Comparison of ENCODE assay signal across 28 mouse cellular contexts in the genomic region with DNA sequence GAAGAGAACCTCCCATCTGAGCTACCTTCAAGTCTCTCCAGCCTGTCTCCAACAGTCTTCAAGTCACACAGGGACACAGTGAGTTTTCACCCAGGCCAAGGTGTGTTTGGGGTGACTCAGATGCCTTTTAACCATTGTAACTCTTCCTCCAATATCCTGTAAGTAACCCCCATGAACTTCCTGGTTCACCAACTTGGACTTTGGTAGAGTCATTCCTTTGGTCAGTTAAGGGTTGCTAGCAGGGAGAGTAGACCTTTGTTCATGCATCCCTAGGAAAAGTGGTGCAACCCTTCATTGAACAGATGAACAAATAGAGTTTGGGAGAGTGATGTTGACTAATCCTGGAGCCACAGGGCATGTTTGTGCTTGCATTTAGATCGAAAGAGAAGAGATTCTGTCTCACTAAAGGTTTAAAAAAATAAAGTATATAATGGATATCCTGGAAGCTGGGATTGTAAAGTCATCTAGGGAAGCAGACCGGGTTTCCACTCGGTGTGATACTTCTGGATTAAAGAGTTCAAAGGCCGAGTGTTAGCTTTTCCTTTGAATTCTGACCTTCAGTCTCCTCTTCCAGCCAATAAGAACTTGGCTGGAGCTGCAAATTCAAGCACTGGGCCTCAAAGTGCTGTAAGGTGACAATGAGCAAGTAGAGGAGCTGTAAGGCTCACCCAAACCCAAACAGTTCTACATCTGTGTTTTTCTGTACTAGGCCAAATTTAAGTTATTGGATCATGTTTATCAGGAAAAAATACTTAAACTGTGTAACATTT. TPM values are rescaled to one million over a fixed set of nuclear protein-coding genes. Genes with fewer than 3 reads are reported as not detected.
A peak's percentile ranks its signal among the peaks of the same experiment; 100 is the strongest.
DNase-seq lines count a peak whose midpoint lies in the region; ATAC-seq and TF ChIP-seq lines count a peak whose summit lies in the region.
"Had no signal": no experiment of that assay in that cellular context is flagged by ENCODE, and none has a peak within 500 bp of the region (broad histone marks: within the 10 kb centered on the region; RNA-seq: fewer than 3 reads in every experiment).

No protein-coding gene starts in this region.

- WGBS in liver, embryonic 12.5 days (ENCODE audit: insufficient replicate concordance): 59% methylated on average over 4 of the region's 4 CpGs
- WGBS in liver, postnatal 0 days (ENCODE audit: insufficient replicate concordance): 51% methylated on average over 4 of the region's 4 CpGs
- 83% methylated on average over 4 of the region's 4 CpGs for WGBS in hindbrain, embryonic 16.5 days

- H3K36me3 ChIP-seq in liver, embryonic 12.5 days: peaks cover 6% of the 10 kb centered on the region; the same call in 1 of the 2 replicates
- H3K36me3 ChIP-seq in liver, postnatal 0 days (replicated peaks; ENCODE audit: insufficient read depth, low read length): peaks cover 13% of the 10 kb centered on the region
- H3K36me3 ChIP-seq in hindbrain, embryonic 16.5 days (ENCODE audit: control insufficient read depth, insufficient read depth, low read length): no peaks in the 10 kb centered on the region
- H3K36me3 ChIP-seq: G1E; heart, embryonic 10.5 days; heart, embryonic 15.5 days; limb, embryonic 13.5 days; midbrain, embryonic 10.5 days had no signal

- no peaks in the 10 kb centered on the region for H3K9me3 ChIP-seq in liver, embryonic 12.5 days (replicated peaks)
- H3K9me3 ChIP-seq in liver, postnatal 0 days (ENCODE audit: low read length): no peaks in the 10 kb centered on the region
- H3K9me3 ChIP-seq in hindbrain, embryonic 16.5 days (ENCODE audit: control insufficient read depth, low read length): no peaks in the 10 kb centered on the region
- H3K9me3 ChIP-seq: heart, embryonic 10.5 days; heart, embryonic 15.5 days; limb, embryonic 13.5 days; midbrain, embryonic 10.5 days; neural tube, embryonic 12.5 days had no signal

- TF ChIP-seq EP300 in liver, postnatal 0 days (IDR thresholded peaks at IDR 0.05; ENCODE audit: low read depth): peak; percentile 66; the same call in 1 of the 2 replicates

- H3K27ac ChIP-seq in liver, embryonic 12.5 days: peak overlapping the region; percentile 58; the same call in 1 of the 2 replicates
- H3K27ac ChIP-seq in liver, postnatal 0 days (ENCODE audit: low read depth): peak overlapping the region; percentile 74
- H3K27ac ChIP-seq in hindbrain, embryonic 16.5 days (ENCODE audit: low read depth, low read length): no peak overlapping the region
- H3K27ac ChIP-seq: heart, embryonic 10.5 days; heart, embryonic 15.5 days; left cerebral cortex, adult 2 months; limb, embryonic 13.5 days; midbrain, embryonic 10.5 days; neural tube, embryonic 12.5 days had no signal

- H3K4me3 ChIP-seq in liver, embryonic 12.5 days: no peak overlapping the region
- no peak overlapping the region for H3K4me3 ChIP-seq in liver, postnatal 0 days (ENCODE audit: low read depth, low read length)
- H3K4me3 ChIP-seq in hindbrain, embryonic 16.5 days (ENCODE audit: low read length): no peak overlapping the region
- H3K4me3 ChIP-seq: erythroblast, embryonic 14.5 days; heart, embryonic 10.5 days; heart, embryonic 15.5 days; left cerebral cortex, adult 2 months; limb, embryonic 13.5 days; midbrain, embryonic 10.5 days; myocyte; neural tube, embryonic 12.5 days had no signal

- H3K4me2 ChIP-seq in liver, embryonic 12.5 days: no peak overlapping the region
- H3K4me2 ChIP-seq in liver, postnatal 0 days (ENCODE audit: low read depth, low read length): no peak overlapping the region
- no peak overlapping the region for H3K4me2 ChIP-seq in hindbrain, embryonic 16.5 days (ENCODE audit: low read length)
- H3K4me2 ChIP-seq: heart, embryonic 15.5 days; limb, embryonic 13.5 days; lung, embryonic 14.5 days; neural tube, embryonic 12.5 days had no signal

- no peak overlapping the region for H3K9ac ChIP-seq in liver, embryonic 12.5 days
- H3K9ac ChIP-seq in liver, postnatal 0 days (replicated peaks): no peak overlapping the region
- no peak overlapping the region for H3K9ac ChIP-seq in hindbrain, embryonic 16.5 days (ENCODE audit: low read depth, low read length)
- H3K9ac ChIP-seq: heart, embryonic 15.5 days; limb, embryonic 13.5 days; lung, embryonic 14.5 days; neural tube, embryonic 12.5 days had no signal

- no peaks in the 10 kb centered on the region for H3K27me3 ChIP-seq in liver, embryonic 12.5 days (replicated peaks)
- H3K27me3 ChIP-seq in liver, postnatal 0 days (ENCODE audit: insufficient read depth, low read length): no peaks in the 10 kb centered on the region
- no peaks in the 10 kb centered on the region for H3K27me3 ChIP-seq in hindbrain, embryonic 16.5 days (replicated peaks; ENCODE audit: control insufficient read depth, insufficient read depth, low read length)
- H3K27me3 ChIP-seq: heart, embryonic 15.5 days; limb, embryonic 13.5 days; neural tube, embryonic 12.5 days had no signal

- peaks cover 7% of the 10 kb centered on the region for H3K4me1 ChIP-seq in liver, embryonic 12.5 days
- peaks cover 27% of the 10 kb centered on the region for H3K4me1 ChIP-seq in liver, postnatal 0 days (ENCODE audit: insufficient read depth)
- peaks cover 3% of the 10 kb centered on the region; the same call in 1 of the 2 replicates for H3K4me1 ChIP-seq in hindbrain, embryonic 16.5 days (ENCODE audit: control insufficient read depth, insufficient read depth, low read depth, low read length)

- peak; percentile 54; the same call in 1 of the 2 replicates for ATAC-seq in liver, embryonic 12.5 days
- ATAC-seq in liver, postnatal 0 days: peak; percentile 92
- no peak for ATAC-seq in hindbrain, embryonic 16.5 days

- TF ChIP-seq CTCF in liver, postnatal 0 days (IDR thresholded peaks at IDR 0.05; ENCODE audit: low read depth): no peak

- peak; percentile 53 for DNase-seq in heart, adult 11 months
- DNase-seq in heart, adult 8-10 months (ENCODE audit: low spot score): no peak
- DNase-seq in kidney, adult 9 months: peak; percentile 76
- DNase-seq in kidney, postnatal 4 days: no peak
- DNase-seq in liver, postnatal 0 days: no peak
- no peak for DNase-seq in urinary bladder, adult 2 months (ENCODE audit: low spot score)
- DNase-seq: adrenal gland, adult 8-10 months; cerebellum, adult 2 months; cerebellum, postnatal 14 days; gastrocnemius, postnatal 10 days; lung, embryonic 14.5 days; lung, postnatal 14 days; right cerebral cortex, adult 18-20 months; spleen, adult 18-20 months; thymus, adult 18-20 months; thymus, postnatal 36 days had no signal

RNA-seq across cellular contexts. Expression of a gene that starts 8.7 kb away (rescaled TPM):
- total RNA-seq in heart, adult 8-10 months (2022): 1 to 10 TPM; 2.3 to 4.4 (median 3.6) TPM
- polyA plus RNA-seq in liver, embryonic 12.5 days (2016; fragmentation: Nextera tagmentation; extraction: Ambion mirVana): 4.3 and 4.9 TPM in 2 replicates
- 24.0 and 28.3 TPM in 2 replicates for polyA plus RNA-seq in liver, postnatal 0 days (2015; fragmentation: Nextera tagmentation; extraction: Ambion mirVana)
- polyA plus RNA-seq in urinary bladder, adult 2 months (2012; rRNA removed): 20.3 and 24.0 TPM in 2 replicates
- 4.0 and 4.3 TPM in 2 replicates for polyA plus RNA-seq in hindbrain, embryonic 16.5 days (2015; fragmentation: Nextera tagmentation; extraction: Ambion mirVana)
- polyA plus RNA-seq: G1E had no signal

RNA-seq across cellular contexts. Expression of a gene that starts 9.3 kb away (rescaled TPM):
- 10 to 100 TPM; 14.5 to 24.1 (median 18.5) TPM for total RNA-seq in heart, adult 8-10 months (2022)
- polyA plus RNA-seq in liver, embryonic 12.5 days (2016; fragmentation: Nextera tagmentation; extraction: Ambion mirVana): 19.1 and 21.4 TPM in 2 replicates
- polyA plus RNA-seq in liver, postnatal 0 days (2015; fragmentation: Nextera tagmentation; extraction: Ambion mirVana): 31.7 and 38.3 TPM in 2 replicates
- 2.3 and 2.6 TPM in 2 replicates for polyA plus RNA-seq in urinary bladder, adult 2 months (2012; rRNA removed)
- 28.0 and 29.9 TPM in 2 replicates for polyA plus RNA-seq in hindbrain, embryonic 16.5 days (2015; fragmentation: Nextera tagmentation; extraction: Ambion mirVana)
- total RNA-seq: megakaryocyte progenitor cell, adult 5-6 weeks had no signal
- polyA plus RNA-seq: erythroblast, embryonic 14.5 days; G1E had no signal

Comparison
In these comparisons a context has a peak if more than half of its experiments do, and no peak if none do; other contexts are left out.
1. DNase-seq: peak in heart, adult 11 months (single experiment) and kidney, adult 9 months (single experiment); none in heart, adult 8-10 months (single experiment), kidney, postnatal 4 days (0 of 2), liver, postnatal 0 days (single experiment) and urinary bladder, adult 2 months (single experiment).